In genomic region chr4:134997461-134998434, GRCm38 (mm10) we compare ENCODE assay signal across 17 mouse cellular contexts.
DNase-seq lines count a peak whose midpoint lies in the region; ATAC-seq and TF ChIP-seq lines count a peak whose summit lies in the region.
"Had no signal": no experiment of that assay in that cellular context is flagged by ENCODE, and none has a peak within 500 bp of the region (broad histone marks: within the 10 kb centered on the region; RNA-seq: fewer than 3 reads in every experiment).

No protein-coding gene starts in this region.

- peak; percentile 16 to 25 for DNase-seq in kidney, postnatal 36 days
- no peak for DNase-seq in kidney, postnatal 14 days
- DNase-seq in adrenal gland, postnatal 25 days, result peak; percentile 13
- DNase-seq in layer of hippocampus, postnatal 36 days, result no peak
- DNase-seq in heart, postnatal 4 days, result no peak
- DNase-seq in liver, postnatal 0 days, result no peak
- DNase-seq in cerebellum, postnatal 4 days (ENCODE audit: low spot score in 2 of 2), result no peak
- DNase-seq: cerebellum, adult 8-10 months had no signal

- no peaks in the 10 kb centered on the region for H3K9me3 ChIP-seq in liver, postnatal 0 days (ENCODE audit: low read length)
- H3K9me3 ChIP-seq: embryonic facial prominence, embryonic 15.5 days; G1E; heart, embryonic 15.5 days; hindbrain, embryonic 15.5 days; limb, embryonic 15.5 days; midbrain, embryonic 12.5 days had no signal

- no peak overlapping the region for H3K27ac ChIP-seq in liver, postnatal 0 days (ENCODE audit: low read depth)
- H3K27ac ChIP-seq: heart, embryonic 15.5 days; hindbrain, embryonic 15.5 days; kidney, postnatal 0 days; limb, embryonic 15.5 days; midbrain, embryonic 12.5 days had no signal

- no peak for TF ChIP-seq CTCF in liver, postnatal 0 days (IDR thresholded peaks at IDR 0.05; ENCODE audit: low read depth)

- ATAC-seq in megakaryocyte progenitor cell, adult 5-6 weeks (replicated peaks; ENCODE audit: poor library complexity), result peak; percentile 50; the same call in 1 of the 2 replicates
- no peak for ATAC-seq in liver, postnatal 0 days
- ATAC-seq: lung, postnatal 0 days had no signal

- H3K36me3 ChIP-seq in liver, postnatal 0 days (replicated peaks; ENCODE audit: insufficient read depth, low read length), result no peaks in the 10 kb centered on the region
- H3K36me3 ChIP-seq: embryonic facial prominence, embryonic 15.5 days; G1E; heart, embryonic 15.5 days; hindbrain, embryonic 15.5 days; limb, embryonic 15.5 days; midbrain, embryonic 12.5 days had no signal

- H3K4me2 ChIP-seq in liver, postnatal 0 days (ENCODE audit: low read depth, low read length), result no peak overlapping the region
- H3K4me2 ChIP-seq: embryonic facial prominence, embryonic 15.5 days; heart, embryonic 15.5 days; hindbrain, embryonic 15.5 days; limb, embryonic 15.5 days; midbrain, embryonic 12.5 days had no signal

- peaks cover 16% of the 10 kb centered on the region; the same call in 1 of the 2 replicates for H3K27me3 ChIP-seq in liver, postnatal 0 days (ENCODE audit: insufficient read depth, low read length)
- H3K27me3 ChIP-seq: hindbrain, embryonic 15.5 days had no signal

- H3K9ac ChIP-seq in liver, postnatal 0 days (replicated peaks), result no peak overlapping the region
- H3K9ac ChIP-seq: embryonic facial prominence, embryonic 15.5 days; heart, embryonic 15.5 days; hindbrain, embryonic 15.5 days; limb, embryonic 15.5 days; midbrain, embryonic 12.5 days had no signal

- peaks cover 5% of the 10 kb centered on the region; the same call in 1 of the 2 replicates for H3K4me1 ChIP-seq in liver, postnatal 0 days (ENCODE audit: insufficient read depth)

- TF ChIP-seq EP300 in liver, postnatal 0 days (IDR thresholded peaks at IDR 0.05; ENCODE audit: low read depth), result no peak

- no peak overlapping the region for H3K4me3 ChIP-seq in liver, postnatal 0 days (ENCODE audit: low read depth, low read length)
- H3K4me3 ChIP-seq: embryonic facial prominence, embryonic 15.5 days; heart, embryonic 15.5 days; hindbrain, embryonic 15.5 days; limb, embryonic 15.5 days; midbrain, embryonic 12.5 days had no signal

- 70% methylated on average over 25 of the region's 26 CpGs for WGBS in liver, postnatal 0 days (ENCODE audit: insufficient replicate concordance)

Comparison
In these comparisons a context has a peak if more than half of its experiments do, and no peak if none do; other contexts are left out.
1. DNase-seq: peak in kidney, postnatal 36 days (2 of 2) and adrenal gland, postnatal 25 days (single experiment); none in kidney, postnatal 14 days (single experiment), layer of hippocampus, postnatal 36 days (0 of 2), heart, postnatal 4 days (single experiment), liver, postnatal 0 days (single experiment) and cerebellum, postnatal 4 days (0 of 2).